Mouse (Mus musculus) T-helper 2 cell (primary cell): ENCODE measurements at regions not wholly inside any gene's neighbourhood (a gene's known extent, or its start where the extent isn't known, plus 50 kb on each side); places are given as distances from the start of the nearest gene placed in this dataset.

Source experiments
- in situ Hi-C: fragments of 300-600 bp; cut with MboI, MseI; formaldehyde crosslinking; loops from one replicate; pipeline ENCODE4 v1.15.1; 2025; ENCODE audit warnings: high pct_unique_total_duplicates

GRCm38 (mm10) chr14:118419442-118420193, 152.9 kb downstream of the Gm9376 start:
- in situ Hi-C loops: no loop called here

GRCm38 (mm10) chr14:118422351-118423001, 155.7 kb downstream of the Gm9376 start:
- in situ Hi-C loops: no loop called here

GRCm38 (mm10) chr14:118423269-118423668, 156.5 kb downstream of the Gm9376 start:
- in situ Hi-C loops: no loop called here

GRCm38 (mm10) chr14:118426562-118426961, 159.8 kb downstream of the Gm9376 start:
- in situ Hi-C loops: no loop called here

GRCm38 (mm10) chr14:118430286-118430685, 163.5 kb downstream of the Gm9376 start:
- in situ Hi-C loops: no loop called here

- in situ Hi-C loops: no loop called here
Measured at GRCm38 (mm10) chr14:118430740-118431139, 164.0 kb downstream of the Gm9376 start.

- in situ Hi-C loops: no loop called here
Measured at GRCm38 (mm10) chr14:118431241-118431882, 164.6 kb downstream of the Gm9376 start.
